12 mouse cellular contexts compared by ENCODE assay signal in the genomic region with DNA sequence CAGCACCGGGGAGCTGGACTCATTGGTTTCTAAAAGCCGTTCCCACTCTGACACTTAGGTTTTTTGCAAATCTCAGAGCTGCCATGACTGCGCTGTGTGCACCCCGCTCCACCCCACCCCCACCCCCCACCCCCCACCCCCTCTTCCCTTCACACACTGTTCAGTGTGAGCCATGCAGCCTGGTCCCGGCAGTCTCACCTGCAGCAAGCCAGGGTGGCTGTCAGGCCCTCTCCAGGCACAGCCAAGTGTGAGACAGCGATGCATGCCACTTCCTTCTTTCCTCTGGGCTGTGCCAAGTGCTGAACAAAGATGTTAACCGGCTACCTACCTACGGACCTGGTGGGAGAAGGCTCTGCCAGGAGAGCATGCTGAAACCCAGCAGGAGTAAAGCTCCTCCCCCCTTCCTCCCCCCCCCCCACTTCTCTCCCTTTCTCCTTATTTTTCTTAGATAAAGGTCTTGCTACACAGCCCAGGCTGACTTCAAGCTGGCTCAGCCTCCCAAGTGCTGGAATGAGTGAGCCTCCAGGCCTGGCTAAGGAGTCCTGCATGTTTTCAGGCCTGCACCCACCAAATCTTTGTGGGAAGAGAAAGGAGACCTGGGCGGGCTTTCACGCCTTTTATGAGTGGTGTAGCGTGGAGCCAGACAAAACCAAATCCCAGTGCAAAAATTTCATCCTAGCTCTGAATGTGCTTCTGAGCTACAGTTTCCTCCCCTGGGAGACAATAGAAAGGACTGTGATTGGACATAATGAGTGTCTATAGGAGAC. TPM values are rescaled to one million over a fixed set of nuclear protein-coding genes. Genes with fewer than 3 reads are reported as not detected.
DNase-seq lines count a peak whose midpoint lies in the region; ATAC-seq lines count a peak whose summit lies in the region.
"Had no signal": no experiment of that assay in that cellular context is flagged by ENCODE, and none has a peak within 500 bp of the region (broad histone marks: within the 10 kb centered on the region; RNA-seq: fewer than 3 reads in every experiment).

No protein-coding gene starts in this region.

- H3K27me3 ChIP-seq in intestine, embryonic 16.5 days (replicated peaks; ENCODE audit: control insufficient read depth, insufficient read depth, low read length) = no peaks in the 10 kb centered on the region
- H3K27me3 ChIP-seq in intestine, embryonic 15.5 days (replicated peaks) = 0 out of 2 replicates have a peak, but pooled peaks cover 4% of the 10 kb centered on the region
- peaks cover 3% of the 10 kb centered on the region for H3K27me3 ChIP-seq in forebrain, embryonic 11.5 days (ENCODE audit: control insufficient read depth, insufficient read depth, low read length)
- no peaks in the 10 kb centered on the region; the same call in 1 of the 2 replicates for H3K27me3 ChIP-seq in hindbrain, embryonic 11.5 days (ENCODE audit: control insufficient read depth, insufficient read depth, low read length)

- H3K27ac ChIP-seq in intestine, embryonic 16.5 days (ENCODE audit: low read length) = no peak overlapping the region
- H3K27ac ChIP-seq in intestine, embryonic 15.5 days = no peak overlapping the region
- H3K27ac ChIP-seq in forebrain, embryonic 11.5 days (ENCODE audit: low read depth, low read length) = peak overlapping the region; percentile 50
- H3K27ac ChIP-seq in hindbrain, embryonic 11.5 days (ENCODE audit: low read depth, low read length) = no peak overlapping the region

- H3K4me1 ChIP-seq in intestine, embryonic 16.5 days (ENCODE audit: control insufficient read depth, insufficient read depth, low read length) = no peaks in the 10 kb centered on the region
- 0 out of 2 replicates have a peak, but pooled peaks cover 3% of the 10 kb centered on the region for H3K4me1 ChIP-seq in intestine, embryonic 15.5 days (replicated peaks)
- peaks cover 7% of the 10 kb centered on the region; the same call in 1 of the 2 replicates for H3K4me1 ChIP-seq in forebrain, embryonic 11.5 days (replicated peaks; ENCODE audit: control insufficient read depth, insufficient read depth, low read length)
- H3K4me1 ChIP-seq in hindbrain, embryonic 11.5 days (replicated peaks; ENCODE audit: control insufficient read depth, insufficient read depth, low read length) = no peaks in the 10 kb centered on the region; the same call in 1 of the 2 replicates

- H3K9me3 ChIP-seq in intestine, embryonic 16.5 days (ENCODE audit: control insufficient read depth, low read length) = no peaks in the 10 kb centered on the region
- H3K9me3 ChIP-seq in intestine, embryonic 15.5 days = no peaks in the 10 kb centered on the region
- H3K9me3 ChIP-seq in forebrain, embryonic 11.5 days (ENCODE audit: control insufficient read depth, low read length) = no peaks in the 10 kb centered on the region
- H3K9me3 ChIP-seq in hindbrain, embryonic 11.5 days (ENCODE audit: control insufficient read depth, low read length) = no peaks in the 10 kb centered on the region

- H3K4me2 ChIP-seq in intestine, embryonic 16.5 days (ENCODE audit: low read depth, low read length) = no peak overlapping the region
- H3K4me2 ChIP-seq in intestine, embryonic 15.5 days (replicated peaks) = no peak overlapping the region
- no peak overlapping the region for H3K4me2 ChIP-seq in forebrain, embryonic 11.5 days (ENCODE audit: low read depth, low read length, severe bottlenecking)
- H3K4me2 ChIP-seq in hindbrain, embryonic 11.5 days (replicated peaks; ENCODE audit: low read depth, low read length) = no peak overlapping the region

- H3K36me3 ChIP-seq in intestine, embryonic 16.5 days (ENCODE audit: control insufficient read depth, insufficient read depth, low read length) = no peaks in the 10 kb centered on the region
- H3K36me3 ChIP-seq in intestine, embryonic 15.5 days = no peaks in the 10 kb centered on the region
- H3K36me3 ChIP-seq in forebrain, embryonic 11.5 days (ENCODE audit: control insufficient read depth, insufficient read depth, low read length) = no peaks in the 10 kb centered on the region
- no peaks in the 10 kb centered on the region for H3K36me3 ChIP-seq in hindbrain, embryonic 11.5 days (ENCODE audit: control insufficient read depth, insufficient read depth, low read length)

- DNase-seq in adipocyte (ENCODE audit: low spot score) = peak; percentile 31
- DNase-seq in forebrain, embryonic 11.5 days (ENCODE audit: low spot score) = no peak
- no peak for DNase-seq in hindbrain, embryonic 11.5 days (ENCODE audit: low spot score)
- no peak for DNase-seq in spleen, postnatal 14 days (ENCODE audit: low spot score in 2 of 2)
- DNase-seq in right cerebral cortex, adult 18-20 months = no peak
- DNase-seq in left cerebral cortex, adult 8-10 months (ENCODE audit: low spot score in 2 of 2) = no peak
- DNase-seq: gastrocnemius, postnatal 25 days had no signal

- WGBS in intestine, embryonic 16.5 days = 55% methylated on average over 11 of the region's 11 CpGs
- WGBS in intestine, embryonic 15.5 days = 49% methylated on average over 11 of the region's 11 CpGs
- 29% methylated on average over 11 of the region's 11 CpGs for WGBS in forebrain, embryonic 11.5 days
- 34% methylated on average over 11 of the region's 11 CpGs for WGBS in hindbrain, embryonic 11.5 days

- H3K4me3 ChIP-seq in intestine, embryonic 16.5 days (ENCODE audit: low read length) = no peak overlapping the region
- H3K4me3 ChIP-seq in intestine, embryonic 15.5 days (replicated peaks) = no peak overlapping the region
- H3K4me3 ChIP-seq in forebrain, embryonic 11.5 days (ENCODE audit: low read depth, low read length) = no peak overlapping the region
- no peak overlapping the region for H3K4me3 ChIP-seq in hindbrain, embryonic 11.5 days (ENCODE audit: low read depth, low read length)

- no peak overlapping the region for H3K9ac ChIP-seq in intestine, embryonic 16.5 days (ENCODE audit: low read depth, low read length)
- H3K9ac ChIP-seq in intestine, embryonic 15.5 days = no peak overlapping the region
- peak overlapping the region; percentile 16; the same call in 1 of the 2 replicates for H3K9ac ChIP-seq in forebrain, embryonic 11.5 days (ENCODE audit: low read length)
- H3K9ac ChIP-seq in hindbrain, embryonic 11.5 days (ENCODE audit: low read depth, low read length) = no peak overlapping the region

- ATAC-seq in intestine, embryonic 16.5 days = 0 out of 2 replicates have a peak, but pooled peaks have one; percentile 13
- ATAC-seq in intestine, embryonic 15.5 days = no peak
- ATAC-seq in forebrain, embryonic 11.5 days (replicated peaks; ENCODE audit: low FRiP score) = peak; percentile 24
- ATAC-seq in hindbrain, embryonic 11.5 days (ENCODE audit: low FRiP score) = 0 out of 2 replicates have a peak, but pooled peaks have one; percentile 27

RNA-seq across cellular contexts. Expression of gene Htr1d, which starts 7.5 kb away (rescaled TPM):
- 0.10 and 0.16 TPM in 2 replicates for polyA plus RNA-seq in intestine, embryonic 16.5 days (2015; fragmentation: Nextera tagmentation; extraction: Ambion mirVana)
- 0.11 and 0.28 TPM in 2 replicates for polyA plus RNA-seq in intestine, embryonic 15.5 days (2015; fragmentation: Nextera tagmentation; extraction: Ambion mirVana)
- polyA plus RNA-seq in forebrain, embryonic 11.5 days (2014; fragmentation: Nextera tagmentation; extraction: Ambion mirVana) = 0.21 and 0.25 TPM in 2 replicates
- polyA plus RNA-seq in hindbrain, embryonic 11.5 days (2014; fragmentation: Nextera tagmentation; extraction: Ambion mirVana) = 0.28 and 0.52 TPM in 2 replicates
- 10 to 100 TPM in 1 of 4 experiments, 1 to 10 TPM in 3; 6.4 to 10.4 (median 8.2) TPM for total RNA-seq in left cerebral cortex, adult 8-10 months (2022)
- total RNA-seq: CH12.LX; gastrocnemius, postnatal 25 days; megakaryocyte, adult 5-6 weeks had no signal
- polyA plus RNA-seq: thymus, postnatal 0 days had no signal

RNA-seq across cellular contexts. Expression of gene 6030445D17Rik, which starts 31.3 kb away (rescaled TPM):
- 0.27 and 0.50 TPM in 2 replicates for polyA plus RNA-seq in intestine, embryonic 16.5 days (2015; fragmentation: Nextera tagmentation; extraction: Ambion mirVana)
- 0.43 and 0.50 TPM in 2 replicates for polyA plus RNA-seq in intestine, embryonic 15.5 days (2015; fragmentation: Nextera tagmentation; extraction: Ambion mirVana)
- polyA plus RNA-seq in forebrain, embryonic 11.5 days (2014; fragmentation: Nextera tagmentation; extraction: Ambion mirVana) = not detected in 2 replicates
- not detected in 2 replicates for polyA plus RNA-seq in hindbrain, embryonic 11.5 days (2014; fragmentation: Nextera tagmentation; extraction: Ambion mirVana)
- under 1 TPM; 0.41 to 0.70 (median 0.64) TPM for total RNA-seq in left cerebral cortex, adult 8-10 months (2022)
- total RNA-seq: CH12.LX had no signal

RNA-seq across cellular contexts. Expression of gene Luzp1, which starts 38.8 kb away (rescaled TPM):
- 96.8 and 115 TPM in 2 replicates for polyA plus RNA-seq in intestine, embryonic 16.5 days (2015; fragmentation: Nextera tagmentation; extraction: Ambion mirVana)
- 114 and 115 TPM in 2 replicates for polyA plus RNA-seq in intestine, embryonic 15.5 days (2015; fragmentation: Nextera tagmentation; extraction: Ambion mirVana)
- 119 and 121 TPM in 2 replicates for polyA plus RNA-seq in forebrain, embryonic 11.5 days (2014; fragmentation: Nextera tagmentation; extraction: Ambion mirVana)
- 96.6 and 130 TPM in 2 replicates for polyA plus RNA-seq in hindbrain, embryonic 11.5 days (2014; fragmentation: Nextera tagmentation; extraction: Ambion mirVana)
- total RNA-seq in left cerebral cortex, adult 8-10 months (2022) = 10 to 100 TPM; 64.7 to 98.2 (median 71.4) TPM
